Mouse (Mus musculus) neural tube, embryonic 15.5 days (tissue): ENCODE measurements at regions not wholly inside any gene's neighbourhood (a gene's known extent, or its start where the extent isn't known, plus 50 kb on each side); places are given as distances from the start of the nearest gene placed in this dataset.
"Not testable (repeated sequence)": the region's sequence is repeated elsewhere in the genome, so short reads cannot be mapped to it uniquely, and the experiment has no call there.

Experiments
- ATAC-seq: fragments of 200-750 bp; cut with Nextera tagmentation; 2 replicates; pipeline ENCODE4 v1.8.0; 2017; ENCODE audit warnings: mild to moderate bottlenecking, moderate TSS enrichment, moderate library complexity; ENCODE audit not compliant: low FRiP score
- H3K27ac ChIP-seq: fragments of 300-500 bp; sonication (generic); replicated peaks from 2 replicates; pipeline ENCODE4 v1.5.1; 2015; ENCODE audit warnings: mild to moderate bottlenecking, inconsistent platforms
- H3K27me3 ChIP-seq: fragments of 300-500 bp; sonication (generic); replicated peaks from 2 replicates; pipeline ENCODE4 v1.6.1; 2015; ENCODE audit warnings: inconsistent platforms
- H3K36me3 ChIP-seq: fragments of 300-500 bp; sonication (generic); 2 replicates; pipeline ENCODE4 v1.6.1; 2015; ENCODE audit warnings: inconsistent platforms
- H3K4me1 ChIP-seq: fragments of 300-500 bp; sonication (generic); 2 replicates; pipeline ENCODE4 v1.6.1; 2015; ENCODE audit warnings: inconsistent platforms
- H3K4me2 ChIP-seq: fragments of 300-500 bp; sonication (generic); 2 replicates; pipeline ENCODE4 v1.6.1; 2015; ENCODE audit warnings: inconsistent platforms, mild to moderate bottlenecking, moderate library complexity
- H3K4me3 ChIP-seq: fragments of 300-500 bp; sonication (generic); replicated peaks from 2 replicates; pipeline ENCODE4 v1.5.1; 2015; ENCODE audit warnings: mild to moderate bottlenecking, inconsistent platforms
- H3K9ac ChIP-seq: fragments of 300-500 bp; sonication (generic); replicated peaks from 2 replicates; pipeline ENCODE4 v1.6.1; 2015; ENCODE audit warnings: mild to moderate bottlenecking, inconsistent platforms
- H3K9me3 ChIP-seq: fragments of 300-500 bp; sonication (generic); replicated peaks from 2 replicates; pipeline ENCODE4 v1.6.1; 2016; ENCODE audit warnings: inconsistent platforms
- WGBS: fragments of 180-500 bp; shearing (Covaris S2); methylation state at CpG from one replicate; pipeline ENCODE4 v1.1.7; 2015; ENCODE audit warnings: mixed read lengths; 5-methylcytosine and 5-hydroxymethylcytosine counted together

DNA sequence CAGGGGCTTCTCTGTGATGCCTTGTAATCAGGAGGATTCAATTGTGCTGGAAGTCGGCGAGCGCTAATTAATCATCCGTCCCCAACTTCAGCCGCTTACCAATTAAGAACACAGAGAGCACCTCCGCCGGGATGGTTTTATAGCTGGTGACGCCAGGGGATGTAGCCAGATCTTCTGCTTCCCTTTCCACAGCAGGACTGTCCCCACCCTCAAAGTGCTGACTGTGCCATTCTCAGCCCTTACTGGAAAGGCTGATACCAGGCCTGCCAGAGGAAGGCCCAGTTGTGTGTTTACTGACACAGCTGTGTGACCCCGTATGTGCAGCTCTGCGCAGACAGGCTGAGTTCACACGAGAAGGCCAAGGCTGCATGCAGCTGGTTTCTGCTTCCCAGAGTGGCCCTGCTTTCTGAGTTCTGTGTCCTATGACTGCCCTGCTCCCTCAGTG is 59.9 kb upstream of the Bend4 start:
- WGBS: 25% methylated on average over 11 of the region's 11 CpGs
- Histone ChIP-seq H3K27me3 (no peaks in the 10 kb centered on the region), H3K4me2 (no peak overlapping the region), H3K4me3 (no peak overlapping the region), H3K9me3 (no peaks in the 10 kb centered on the region), H3K27ac (no peak overlapping the region), H3K36me3 (no peaks in the 10 kb centered on the region), H3K4me1 (peaks cover 8% of the 10 kb centered on the region), H3K9ac (no peak overlapping the region)
- peak; percentile 54 for ATAC-seq

DNA sequence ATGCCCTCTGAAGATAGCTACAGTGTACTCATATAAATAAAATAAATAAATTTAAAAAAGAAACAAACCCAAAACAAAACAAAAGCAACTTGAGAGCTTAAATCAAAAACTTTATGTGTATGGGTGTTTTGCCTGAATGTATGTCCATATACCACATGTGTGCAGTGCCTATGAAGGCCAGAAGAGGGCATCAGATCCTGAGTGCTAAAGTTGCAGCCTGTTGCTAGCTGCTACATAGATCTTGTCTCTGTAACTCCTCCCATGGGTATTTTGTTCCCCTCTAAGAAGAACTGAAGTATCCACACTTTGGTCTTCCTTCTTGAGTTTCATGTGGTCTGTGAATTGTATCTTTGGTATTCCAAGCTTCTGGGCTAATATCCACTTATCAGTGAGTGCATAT is 62.6 kb upstream of the Bend4 start:
- not testable (repeated sequence) for ATAC-seq, H3K9ac ChIP-seq

DNA sequence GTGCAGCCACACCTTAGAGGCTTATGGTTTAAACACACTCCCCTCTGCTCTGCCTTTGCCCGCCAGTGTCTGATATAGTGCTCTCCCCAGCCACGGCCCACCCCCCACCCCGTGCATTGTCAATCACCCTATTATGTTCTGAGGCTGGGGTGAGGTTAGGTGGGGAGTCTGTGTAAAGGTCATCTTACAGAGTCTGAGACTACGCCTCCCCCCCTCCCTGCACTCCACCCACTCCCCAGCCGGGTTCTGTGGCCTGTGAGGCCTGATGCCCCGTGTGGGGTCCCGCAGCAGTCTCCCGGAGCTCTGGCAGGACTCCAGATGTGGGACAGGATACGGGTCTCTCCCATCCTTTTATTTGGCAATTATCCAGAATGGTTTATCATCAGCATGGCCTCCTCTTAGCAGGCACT is 64.8 kb upstream of the Bend4 start:
- 27% methylated on average over 9 of the region's 9 CpGs for WGBS
- ATAC-seq: no peak
- Histone ChIP-seq H3K9me3 (no peaks in the 10 kb centered on the region), H3K36me3 (no peaks in the 10 kb centered on the region), H3K27me3 (no peaks in the 10 kb centered on the region), H3K9ac (no peak overlapping the region), H3K4me3 (no peak overlapping the region), H3K4me2 (no peak overlapping the region), H3K4me1 (peaks cover 7% of the 10 kb centered on the region), H3K27ac (no peak overlapping the region)

More for the DNA sequence above, 62.6 kb upstream of the Bend4 start:
- H3K4me3 ChIP-seq, H3K9me3 ChIP-seq, H3K27ac ChIP-seq, H3K27me3 ChIP-seq, H3K4me1 ChIP-seq, H3K4me2 ChIP-seq, H3K36me3 ChIP-seq: not testable (repeated sequence)

DNA sequence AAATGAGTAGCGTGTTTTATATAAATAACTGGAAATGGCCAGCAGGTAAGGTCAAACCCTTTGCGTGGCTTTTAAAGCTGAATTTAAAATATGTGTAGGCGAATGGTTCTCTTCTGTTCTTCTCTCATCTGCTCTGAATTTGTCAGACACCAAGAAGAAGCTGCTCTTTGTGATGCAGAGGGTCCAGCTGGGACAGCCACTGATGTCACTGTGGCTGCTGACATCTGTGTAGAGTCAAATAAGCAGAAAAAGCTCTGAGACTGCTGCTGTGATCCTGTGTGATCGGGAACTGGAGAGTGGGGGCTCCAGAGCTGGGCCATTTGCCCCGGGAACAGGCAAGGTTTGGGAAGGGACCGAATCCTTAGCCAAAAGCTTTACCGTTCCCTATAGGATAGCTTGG is 68.6 kb upstream of the Bend4 start:
- WGBS: 85% methylated on average over 7 of the region's 7 CpGs
- Histone ChIP-seq H3K9me3 (no peaks in the 10 kb centered on the region), H3K4me2 (no peak overlapping the region), H3K4me1 (peaks cover 3% of the 10 kb centered on the region; the same call in 1 of the 2 replicates), H3K27ac (no peak overlapping the region), H3K27me3 (no peaks in the 10 kb centered on the region), H3K4me3 (no peak overlapping the region), H3K36me3 (no peaks in the 10 kb centered on the region), H3K9ac (no peak overlapping the region)
- no peak for ATAC-seq

DNA sequence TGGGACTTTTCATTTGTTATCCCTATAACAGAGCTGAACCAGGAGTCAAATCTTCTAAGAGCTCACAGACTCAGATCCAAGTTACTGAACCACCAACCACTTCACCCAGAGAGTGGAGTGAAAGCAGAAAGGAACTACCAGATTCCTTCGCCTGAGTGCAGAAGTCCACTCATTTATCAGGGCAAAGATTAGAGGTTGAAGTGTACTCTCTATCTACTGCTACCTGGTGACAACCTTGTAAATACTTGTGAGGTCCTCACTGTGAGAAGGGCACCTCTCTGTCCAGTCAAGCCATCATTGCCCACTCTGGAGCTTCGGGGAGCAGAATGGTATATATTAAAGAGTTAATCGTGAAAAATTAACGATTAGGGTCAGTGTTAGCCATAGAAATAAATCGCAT is 87.4 kb upstream of the Shisa3 start:
- no peaks in the 10 kb centered on the region for H3K4me1 ChIP-seq
- no peak for ATAC-seq
- H3K4me2 ChIP-seq: no peak overlapping the region
- 99% methylated on average over 5 of the region's 5 CpGs for WGBS
- H3K27me3 ChIP-seq: no peaks in the 10 kb centered on the region
- no peaks in the 10 kb centered on the region for H3K36me3 ChIP-seq
- no peaks in the 10 kb centered on the region for H3K9me3 ChIP-seq
- H3K4me3 ChIP-seq: no peak overlapping the region
- no peak overlapping the region for H3K27ac ChIP-seq
- H3K9ac ChIP-seq: no peak overlapping the region

DNA sequence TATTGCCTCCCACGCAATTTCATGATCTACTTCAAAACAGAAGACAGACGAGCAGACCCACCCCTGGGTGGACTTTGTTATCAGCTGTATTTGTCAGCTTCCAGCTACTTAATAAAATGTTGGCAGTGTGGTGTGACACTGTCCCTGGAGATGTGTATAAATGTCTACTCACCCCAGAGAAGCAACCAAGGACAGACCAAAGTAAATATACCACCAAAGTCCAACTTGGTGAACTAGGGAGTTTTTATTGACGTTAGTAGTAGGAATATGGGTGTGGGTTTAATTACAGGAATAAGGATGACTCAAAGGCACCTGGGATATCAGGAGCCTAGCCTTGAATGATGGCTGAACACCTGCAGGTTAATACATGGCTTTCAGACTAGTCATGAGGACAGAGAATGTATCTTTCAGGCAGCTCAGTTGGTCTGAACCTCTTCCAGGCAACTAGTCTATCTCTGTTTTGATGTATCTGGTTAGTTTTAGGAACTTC is 86.2 kb upstream of the Shisa3 start:
- Histone ChIP-seq H3K4me1 (no peaks in the 10 kb centered on the region), H3K27ac (no peak overlapping the region), H3K9ac (no peak overlapping the region), H3K27me3 (no peaks in the 10 kb centered on the region), H3K9me3 (no peaks in the 10 kb centered on the region), H3K4me2 (no peak overlapping the region), H3K4me3 (no peak overlapping the region), H3K36me3 (no peaks in the 10 kb centered on the region)
- ATAC-seq: no peak
- WGBS: 89% methylated on average over 3 of the region's 3 CpGs

DNA sequence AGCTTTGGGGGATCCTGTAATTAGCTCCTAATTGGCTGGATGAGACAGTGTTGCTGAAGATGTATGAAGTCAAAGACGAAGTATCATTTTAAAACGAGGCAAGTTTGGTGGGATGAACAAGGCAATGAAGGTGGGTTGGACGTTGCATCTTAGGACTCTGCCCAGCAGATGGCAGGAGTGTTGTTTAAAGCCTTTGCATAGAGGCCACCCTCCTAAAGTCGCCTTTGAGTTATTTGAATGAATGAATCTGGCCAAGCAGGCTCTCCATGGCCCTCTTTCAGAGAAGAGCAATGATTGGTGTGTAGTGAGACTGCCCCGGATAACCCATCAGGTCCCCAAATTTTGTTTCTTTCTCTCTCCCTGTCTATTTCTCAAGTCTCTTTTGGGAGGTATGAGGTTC is 77.5 kb upstream of the Shisa3 start:
- H3K4me3 ChIP-seq: no peak overlapping the region
- H3K27me3 ChIP-seq: no peaks in the 10 kb centered on the region
- no peak for ATAC-seq
- H3K4me2 ChIP-seq: no peak overlapping the region
- H3K9me3 ChIP-seq: no peaks in the 10 kb centered on the region
- H3K9ac ChIP-seq: no peak overlapping the region
- peaks cover 7% of the 10 kb centered on the region for H3K4me1 ChIP-seq
- H3K36me3 ChIP-seq: no peaks in the 10 kb centered on the region
- H3K27ac ChIP-seq: no peak overlapping the region
- 49% methylated on average over 5 of the region's 5 CpGs for WGBS

DNA sequence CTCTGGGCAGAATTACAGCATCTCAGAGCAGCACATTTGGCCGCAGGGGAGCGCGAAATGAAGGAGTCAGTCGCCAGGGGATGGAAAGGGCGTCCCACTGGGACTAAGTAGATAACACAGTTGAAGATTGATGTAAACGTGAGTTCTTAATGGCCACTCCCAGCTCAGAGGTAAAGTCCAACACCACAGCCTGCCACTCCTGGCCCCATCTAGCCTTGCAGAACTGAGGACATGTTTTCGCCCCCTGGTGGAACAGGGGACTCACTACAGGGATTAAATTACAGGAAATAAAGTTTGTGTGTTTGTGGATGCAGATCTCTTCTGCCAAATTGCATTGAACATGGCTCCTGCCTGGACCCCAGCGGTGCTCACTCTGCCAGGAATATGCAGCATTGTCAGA is 76.7 kb upstream of the Shisa3 start:
- Histone ChIP-seq H3K27ac (no peak overlapping the region), H3K9ac (no peak overlapping the region), H3K27me3 (no peaks in the 10 kb centered on the region), H3K4me1 (peaks cover 7% of the 10 kb centered on the region), H3K9me3 (no peaks in the 10 kb centered on the region), H3K36me3 (no peaks in the 10 kb centered on the region), H3K4me2 (no peak overlapping the region), H3K4me3 (no peak overlapping the region)
- 42% methylated on average over 8 of the region's 8 CpGs for WGBS
- no peak for ATAC-seq

DNA sequence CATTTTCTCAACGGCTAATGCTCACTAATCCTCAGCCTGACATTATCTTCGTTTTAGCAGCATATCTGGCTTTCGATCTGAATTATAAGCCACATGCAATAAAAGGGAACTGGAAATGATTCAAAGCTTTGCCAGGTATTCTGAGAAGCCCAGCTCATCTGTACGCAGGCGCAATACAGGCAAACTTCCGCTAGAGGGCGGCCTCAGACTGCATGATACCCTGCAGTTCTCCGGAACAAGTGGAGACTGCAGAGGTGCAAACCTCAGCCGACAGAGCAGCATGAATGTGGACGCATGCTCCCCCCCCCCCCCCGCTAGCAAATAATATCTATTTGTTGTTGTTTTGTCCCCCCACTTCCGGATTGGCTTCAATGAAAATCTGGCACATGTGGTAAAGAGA is 75.3 kb upstream of the Shisa3 start:
- peak overlapping the region; percentile 20 for H3K4me3 ChIP-seq
- peak; percentile 87 for ATAC-seq
- H3K4me1 ChIP-seq: peaks cover 7% of the 10 kb centered on the region
- WGBS: 2% methylated on average over 12 of the region's 12 CpGs
- no peaks in the 10 kb centered on the region for H3K27me3 ChIP-seq
- no peaks in the 10 kb centered on the region for H3K36me3 ChIP-seq
- H3K27ac ChIP-seq: no peak overlapping the region
- 0 out of 2 replicates have a peak overlapping the region, but pooled peaks have one; percentile 18 for H3K9ac ChIP-seq
- H3K4me2 ChIP-seq: peak overlapping the region; percentile 55
- no peaks in the 10 kb centered on the region for H3K9me3 ChIP-seq

DNA sequence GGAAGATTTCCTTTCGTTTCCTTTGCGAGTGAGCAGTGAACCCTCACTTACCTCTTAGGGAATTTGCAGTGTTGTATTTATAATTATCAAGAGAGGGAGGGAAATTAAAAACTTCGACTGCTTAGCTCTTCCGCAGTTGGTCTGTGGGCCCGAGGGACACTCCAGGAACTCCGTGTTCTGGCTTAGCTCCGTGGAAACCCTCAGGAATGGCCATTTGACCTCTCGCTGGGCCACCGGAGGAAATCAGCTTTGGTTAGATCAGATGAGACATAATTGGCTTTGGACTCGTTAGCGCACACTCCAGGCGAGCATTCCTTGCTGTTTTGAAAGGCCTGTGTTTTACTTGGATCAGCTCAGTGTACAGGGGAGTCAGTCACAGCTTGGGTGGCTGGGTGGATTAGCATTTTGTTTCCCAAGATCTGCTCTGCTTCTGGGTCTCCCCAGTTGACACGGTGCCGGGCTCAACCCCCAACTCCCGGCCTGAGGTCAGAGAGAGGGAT is 74.9 kb upstream of the Shisa3 start:
- Histone ChIP-seq H3K4me3 (peak overlapping the region; percentile 20), H3K4me1 (peaks cover 7% of the 10 kb centered on the region), H3K36me3 (no peaks in the 10 kb centered on the region), H3K9me3 (no peaks in the 10 kb centered on the region), H3K9ac (0 out of 2 replicates have a peak overlapping the region, but pooled peaks have one; percentile 18), H3K27me3 (no peaks in the 10 kb centered on the region), H3K27ac (no peak overlapping the region), H3K4me2 (peak overlapping the region; percentile 55)
- peak; percentile 54 for ATAC-seq
- 31% methylated on average over 15 of the region's 15 CpGs for WGBS

DNA sequence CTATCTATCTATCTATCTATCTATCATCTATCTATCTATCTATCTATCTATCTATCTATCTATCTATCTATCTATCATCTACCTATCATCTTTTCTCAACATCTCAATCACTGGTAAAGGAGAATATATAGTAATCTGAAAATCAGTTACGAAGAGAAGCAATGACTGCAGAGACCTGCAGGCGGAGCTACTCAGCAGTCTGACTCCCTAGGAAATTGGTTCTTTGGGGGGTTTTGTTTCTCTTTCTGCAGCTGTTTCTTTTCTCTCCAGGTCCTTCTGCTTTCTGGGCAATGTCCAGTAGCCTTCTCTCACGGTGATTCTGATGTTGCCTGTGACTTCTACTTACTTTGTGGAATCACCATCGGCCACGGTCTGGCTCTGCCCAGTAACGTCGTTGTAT is 73.6 kb upstream of the Shisa3 start:
- Histone ChIP-seq H3K4me3 (no peak overlapping the region), H3K27ac (no peak overlapping the region), H3K27me3 (no peaks in the 10 kb centered on the region), H3K36me3 (no peaks in the 10 kb centered on the region), H3K4me2 (no peak overlapping the region), H3K9me3 (no peaks in the 10 kb centered on the region), H3K4me1 (peaks cover 7% of the 10 kb centered on the region), H3K9ac (no peak overlapping the region)
- no peak for ATAC-seq
- WGBS: 86% methylated on average over 7 of the region's 7 CpGs

DNA sequence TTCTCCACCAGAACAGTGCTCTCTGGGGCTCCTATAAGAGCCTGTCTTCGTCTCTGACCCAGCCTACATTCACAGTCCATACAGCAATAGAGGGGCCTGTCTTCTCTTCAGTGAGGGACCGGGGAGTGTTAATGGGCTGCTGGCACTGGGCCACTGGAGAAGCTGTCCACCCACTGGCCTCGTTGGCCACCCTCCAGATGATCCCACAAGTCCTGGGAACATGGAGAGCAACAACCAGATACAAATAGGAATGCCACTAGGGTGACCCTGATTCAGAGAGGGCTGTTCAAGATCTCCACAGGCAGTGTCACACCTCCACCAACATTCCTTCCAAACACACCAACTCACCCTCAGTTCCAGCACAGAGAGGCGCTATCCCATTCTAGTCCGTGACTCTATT is 69.7 kb upstream of the Shisa3 start:
- Histone ChIP-seq H3K27ac (no peak overlapping the region), H3K36me3 (no peaks in the 10 kb centered on the region), H3K4me1 (peaks cover 1% of the 10 kb centered on the region), H3K4me3 (no peak overlapping the region), H3K9ac (no peak overlapping the region), H3K4me2 (no peak overlapping the region), H3K9me3 (no peaks in the 10 kb centered on the region), H3K27me3 (no peaks in the 10 kb centered on the region)
- no peak for ATAC-seq
- WGBS: 79% methylated on average over 5 of the region's 5 CpGs
